Mouse (Mus musculus): ENCODE measurements around the gene Rab3ip. TPM values are rescaled to one million over a fixed set of nuclear protein-coding genes. Genes with fewer than 3 reads are reported as not detected.

The Rab3ip gene
- polyA plus RNA-seq, 1 experiment from 2014 or later: 15.5 TPM

DNA sequence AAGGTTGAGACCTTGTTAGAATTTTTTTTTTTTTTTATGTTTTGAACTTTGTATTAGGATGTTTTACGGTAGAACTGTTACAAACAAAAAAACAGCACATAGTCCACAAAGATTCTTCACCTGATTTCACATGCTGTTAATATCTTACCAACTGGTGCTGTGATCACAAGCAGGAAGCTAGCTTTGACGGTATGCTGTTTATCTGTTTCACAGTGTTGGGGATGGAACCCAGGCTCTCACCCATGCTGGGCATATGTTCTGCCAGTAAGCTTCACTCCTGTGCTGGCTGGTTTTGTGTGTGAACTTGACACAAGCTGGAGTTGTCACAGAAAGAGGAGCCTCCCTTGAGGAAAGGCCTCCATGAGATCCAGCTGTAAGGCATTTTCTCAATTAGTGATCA is 27.3 kb upstream of the Rab3ip start:
- Histone ChIP-seq H3K27me3 (ENCODE audit: insufficient read depth, low read length) (no peaks in the 10 kb centered on the region), H3K4me1 (ENCODE audit: insufficient read depth) (no peaks in the 10 kb centered on the region), H3K4me3 (ENCODE audit: low read depth, low read length) (no peak overlapping the region), H3K36me3 (replicated peaks; ENCODE audit: insufficient read depth, low read length) (no peaks in the 10 kb centered on the region), H3K9ac (replicated peaks) (no peak overlapping the region), H3K9me3 (ENCODE audit: low read length) (no peaks in the 10 kb centered on the region), H3K4me2 (ENCODE audit: low read depth, low read length) (no peak overlapping the region), H3K27ac (ENCODE audit: low read depth) (no peak overlapping the region)
- no peak for ATAC-seq
- DNase-seq: no peak
- WGBS (ENCODE audit: insufficient replicate concordance): 51% methylated on average over 2 of the region's 2 CpGs
- no peak for TF ChIP-seq CTCF (IDR thresholded peaks at IDR 0.05; ENCODE audit: low read depth)
- no peak for TF ChIP-seq EP300 (IDR thresholded peaks at IDR 0.05; ENCODE audit: low read depth)

DNA sequence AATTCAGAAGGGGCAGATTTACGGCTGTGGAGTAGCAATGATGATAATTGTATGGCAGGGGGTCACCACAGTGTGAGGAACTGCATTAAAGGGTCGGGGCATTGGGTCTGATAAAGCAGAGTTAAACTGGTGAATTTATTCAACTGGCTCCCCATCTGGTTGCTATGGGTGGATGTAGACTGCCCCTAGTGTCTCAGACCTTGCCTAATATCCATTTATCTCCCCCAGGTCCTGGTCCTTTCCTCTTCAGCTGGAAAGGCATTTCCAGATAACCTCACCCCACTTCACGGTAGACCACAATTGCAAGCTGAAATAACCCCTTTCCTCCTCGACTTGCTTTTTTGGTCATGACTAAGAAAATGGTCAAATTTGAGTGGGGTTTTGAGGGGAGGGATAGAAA is 26.9 kb upstream of the Rab3ip start:
- 50% methylated on average over 4 of the region's 4 CpGs for WGBS (ENCODE audit: insufficient replicate concordance)
- Histone ChIP-seq H3K4me2 (ENCODE audit: low read depth, low read length) (no peak overlapping the region), H3K27ac (ENCODE audit: low read depth) (no peak overlapping the region), H3K4me1 (ENCODE audit: insufficient read depth) (no peaks in the 10 kb centered on the region), H3K9ac (replicated peaks) (no peak overlapping the region), H3K9me3 (ENCODE audit: low read length) (no peaks in the 10 kb centered on the region), H3K27me3 (ENCODE audit: insufficient read depth, low read length) (no peaks in the 10 kb centered on the region), H3K36me3 (replicated peaks; ENCODE audit: insufficient read depth, low read length) (no peaks in the 10 kb centered on the region), H3K4me3 (ENCODE audit: low read depth, low read length) (no peak overlapping the region)
- ATAC-seq (no peak), DNase-seq (no peak)
- TF ChIP-seq CTCF (IDR thresholded peaks at IDR 0.05; ENCODE audit: low read depth) (no peak), EP300 (IDR thresholded peaks at IDR 0.05; ENCODE audit: low read depth) (no peak)

DNA sequence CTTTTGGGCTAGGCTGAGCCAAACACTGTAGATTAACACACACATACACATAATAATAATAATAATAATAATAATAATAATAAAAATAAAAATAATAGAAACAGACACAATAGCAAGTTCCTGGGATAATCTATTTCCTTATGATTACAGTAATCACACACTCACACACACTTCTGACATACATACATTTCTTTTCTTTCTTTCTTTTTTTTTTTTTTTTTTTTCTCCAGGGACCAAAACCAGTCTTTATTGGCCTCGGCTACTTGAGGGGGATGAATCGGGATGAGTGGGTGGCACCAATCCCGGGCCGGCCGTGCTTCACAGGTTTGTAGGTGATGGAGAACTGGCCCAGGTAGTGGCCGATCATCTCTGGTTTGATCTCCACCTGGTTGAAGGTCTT is 21.9 kb upstream of the Rab3ip start, which contains the start of gene Gm10271:
Gene Gm10271 (minus strand): TSS at position 101 of the 400 bp plus-strand sequence.
- Histone ChIP-seq H3K27ac (ENCODE audit: low read depth) (no peak within 1 kb of the TSS), H3K4me3 (ENCODE audit: low read depth, low read length) (no peak within 1 kb of the TSS), H3K36me3 (replicated peaks; ENCODE audit: insufficient read depth, low read length) (no peaks in the 10 kb centered on the region), H3K9ac (replicated peaks) (no peak within 1 kb of the TSS), H3K9me3 (ENCODE audit: low read length) (no peaks in the 10 kb centered on the region), H3K4me1 (ENCODE audit: insufficient read depth) (no peaks in the 10 kb centered on the region), H3K27me3 (ENCODE audit: insufficient read depth, low read length) (no peaks in the 10 kb centered on the region), H3K4me2 (ENCODE audit: low read depth, low read length) (no peak within 1 kb of the TSS)
- 86% methylated on average over 6 of the region's 6 CpGs for WGBS (ENCODE audit: insufficient replicate concordance)
- ATAC-seq: no peak
- DNase-seq: no peak
- no peak for TF ChIP-seq CTCF (IDR thresholded peaks at IDR 0.05; ENCODE audit: low read depth)
- no peak for TF ChIP-seq EP300 (IDR thresholded peaks at IDR 0.05; ENCODE audit: low read depth)

DNA sequence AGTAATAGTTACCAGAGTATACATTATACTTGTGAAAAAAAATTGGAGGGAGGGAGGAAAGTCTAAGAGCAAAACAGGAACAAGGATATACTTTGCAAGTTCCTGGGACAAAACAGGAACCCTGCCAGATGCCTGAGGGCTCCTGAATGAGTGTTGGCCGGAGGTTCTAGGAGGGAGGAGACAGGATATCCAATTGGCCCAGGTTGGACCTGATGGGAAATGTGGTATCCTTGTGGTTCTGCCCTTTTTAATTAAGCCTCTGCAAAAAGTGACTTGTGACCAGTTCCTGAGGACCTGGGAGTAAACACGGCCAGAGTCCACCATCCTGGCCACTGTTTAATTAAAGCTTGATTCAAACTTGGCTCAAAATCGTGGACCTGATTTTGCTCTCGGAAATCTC is 18.2 kb upstream of the Rab3ip start:
- no peak overlapping the region for H3K4me3 ChIP-seq (ENCODE audit: low read depth, low read length)
- TF ChIP-seq EP300 (IDR thresholded peaks at IDR 0.05; ENCODE audit: low read depth) (no peak), CTCF (IDR thresholded peaks at IDR 0.05; ENCODE audit: low read depth) (no peak)
- no peak overlapping the region for H3K27ac ChIP-seq (ENCODE audit: low read depth)
- no peaks in the 10 kb centered on the region for H3K27me3 ChIP-seq (ENCODE audit: insufficient read depth, low read length)
- no peak overlapping the region for H3K4me2 ChIP-seq (ENCODE audit: low read depth, low read length)
- no peak for DNase-seq
- no peaks in the 10 kb centered on the region for H3K36me3 ChIP-seq (replicated peaks; ENCODE audit: insufficient read depth, low read length)
- ATAC-seq: no peak
- H3K9me3 ChIP-seq (ENCODE audit: low read length): no peaks in the 10 kb centered on the region
- no peaks in the 10 kb centered on the region for H3K4me1 ChIP-seq (ENCODE audit: insufficient read depth)
- no peak overlapping the region for H3K9ac ChIP-seq (replicated peaks)
- 62% methylated on average over 4 of the region's 4 CpGs for WGBS (ENCODE audit: insufficient replicate concordance)

DNA sequence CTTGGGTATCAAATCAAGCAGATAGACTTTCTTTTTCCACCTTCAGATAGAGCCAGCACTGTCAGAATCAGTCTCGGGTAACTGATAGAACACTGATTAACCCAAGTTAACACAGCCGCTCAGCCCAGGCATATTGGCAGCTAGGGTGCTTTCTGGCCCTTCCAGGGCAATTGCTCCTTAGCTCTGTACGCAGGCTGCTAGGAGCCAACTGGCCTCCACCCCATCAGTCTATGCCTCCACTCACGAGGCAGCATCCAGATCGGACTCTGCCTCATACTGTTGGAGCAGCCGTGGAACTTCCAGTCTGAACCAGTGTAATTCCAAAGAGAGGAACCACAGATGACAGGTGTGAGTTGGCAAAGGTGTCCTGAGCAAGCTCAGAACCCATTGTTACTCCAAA is 15.5 kb upstream of the Rab3ip start:
- DNase-seq (no peak), ATAC-seq (no peak)
- Histone ChIP-seq H3K4me1 (ENCODE audit: insufficient read depth) (no peaks in the 10 kb centered on the region), H3K4me3 (ENCODE audit: low read depth, low read length) (no peak overlapping the region), H3K36me3 (replicated peaks; ENCODE audit: insufficient read depth, low read length) (no peaks in the 10 kb centered on the region), H3K4me2 (ENCODE audit: low read depth, low read length) (no peak overlapping the region), H3K9ac (replicated peaks) (no peak overlapping the region), H3K27ac (ENCODE audit: low read depth) (no peak overlapping the region), H3K27me3 (ENCODE audit: insufficient read depth, low read length) (no peaks in the 10 kb centered on the region), H3K9me3 (ENCODE audit: low read length) (no peaks in the 10 kb centered on the region)
- WGBS (ENCODE audit: insufficient replicate concordance): 68% methylated on average over 6 of the region's 6 CpGs
- TF ChIP-seq EP300 (IDR thresholded peaks at IDR 0.05; ENCODE audit: low read depth) (no peak), CTCF (IDR thresholded peaks at IDR 0.05; ENCODE audit: low read depth) (no peak)

DNA sequence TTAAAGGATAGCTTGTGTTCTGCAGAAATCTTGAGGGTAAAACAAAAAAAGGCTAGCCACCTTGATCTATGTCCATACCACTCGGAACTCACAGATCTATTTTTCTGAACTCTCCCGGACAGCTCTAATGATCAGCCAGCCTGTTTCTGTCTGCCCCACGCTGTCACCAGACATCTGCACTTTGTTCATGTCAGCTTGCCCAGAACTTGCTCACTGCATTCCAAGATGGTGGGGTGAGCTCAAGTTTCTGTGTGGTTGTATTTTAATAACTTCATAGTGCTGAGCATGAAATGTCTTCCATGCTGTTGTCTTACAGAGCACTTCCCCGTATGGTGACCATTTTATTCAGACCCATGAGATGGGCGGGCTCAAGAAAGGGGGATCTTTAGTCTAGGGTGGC is 14.7 kb upstream of the Rab3ip start:
- ATAC-seq: no peak
- Histone ChIP-seq H3K9me3 (ENCODE audit: low read length) (no peaks in the 10 kb centered on the region), H3K4me3 (ENCODE audit: low read depth, low read length) (no peak overlapping the region), H3K4me2 (ENCODE audit: low read depth, low read length) (no peak overlapping the region), H3K36me3 (replicated peaks; ENCODE audit: insufficient read depth, low read length) (no peaks in the 10 kb centered on the region), H3K9ac (replicated peaks) (no peak overlapping the region), H3K27me3 (ENCODE audit: insufficient read depth, low read length) (no peaks in the 10 kb centered on the region), H3K27ac (ENCODE audit: low read depth) (no peak overlapping the region), H3K4me1 (ENCODE audit: insufficient read depth) (no peaks in the 10 kb centered on the region)
- 69% methylated on average over 5 of the region's 5 CpGs for WGBS (ENCODE audit: insufficient replicate concordance)
- TF ChIP-seq CTCF (IDR thresholded peaks at IDR 0.05; ENCODE audit: low read depth): no peak
- TF ChIP-seq EP300 (IDR thresholded peaks at IDR 0.05; ENCODE audit: low read depth): no peak
- no peak for DNase-seq

DNA sequence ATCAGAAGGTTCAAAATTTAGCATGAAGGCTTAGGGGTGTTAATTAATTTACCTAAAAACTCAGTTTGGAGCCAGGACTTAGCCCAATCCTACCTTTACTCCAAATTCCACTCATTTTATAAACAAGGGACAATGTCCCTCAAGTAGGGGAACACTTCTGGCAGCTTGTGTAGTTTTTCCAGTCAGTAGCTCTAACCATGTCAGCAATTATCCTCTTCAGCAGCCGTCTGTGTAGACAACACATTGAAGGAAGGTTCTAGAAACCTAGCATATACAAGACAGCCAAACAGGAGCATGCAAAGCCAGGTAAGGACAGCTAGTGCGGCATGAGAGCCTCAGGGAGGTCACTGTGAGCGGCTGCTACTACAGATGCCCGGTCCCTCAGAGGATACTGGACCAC is 14.0 kb upstream of the Rab3ip start:
- no peak overlapping the region for H3K4me3 ChIP-seq (ENCODE audit: low read depth, low read length)
- DNase-seq: no peak
- no peak overlapping the region for H3K27ac ChIP-seq (ENCODE audit: low read depth)
- H3K4me2 ChIP-seq (ENCODE audit: low read depth, low read length): no peak overlapping the region
- 75% methylated on average over 4 of the region's 4 CpGs for WGBS (ENCODE audit: insufficient replicate concordance)
- no peaks in the 10 kb centered on the region for H3K27me3 ChIP-seq (ENCODE audit: insufficient read depth, low read length)
- no peak overlapping the region for H3K9ac ChIP-seq (replicated peaks)
- H3K36me3 ChIP-seq (replicated peaks; ENCODE audit: insufficient read depth, low read length): no peaks in the 10 kb centered on the region
- H3K4me1 ChIP-seq (ENCODE audit: insufficient read depth): no peaks in the 10 kb centered on the region
- no peak for TF ChIP-seq CTCF (IDR thresholded peaks at IDR 0.05; ENCODE audit: low read depth)
- no peak for TF ChIP-seq EP300 (IDR thresholded peaks at IDR 0.05; ENCODE audit: low read depth)
- H3K9me3 ChIP-seq (ENCODE audit: low read length): no peaks in the 10 kb centered on the region
- ATAC-seq: no peak
